Mouse (Mus musculus) fat pad, adult 2 months (tissue): ENCODE measurements around the gene Gm20604.

Experiments
- DNase-seq: peaks from one replicate; pipeline ENCODE4 v3.0.0-alpha.2; 2011; ENCODE audit warnings: low read depth, low spot score; ENCODE audit errors: extremely low read depth

Gene Gm20604

DNA sequence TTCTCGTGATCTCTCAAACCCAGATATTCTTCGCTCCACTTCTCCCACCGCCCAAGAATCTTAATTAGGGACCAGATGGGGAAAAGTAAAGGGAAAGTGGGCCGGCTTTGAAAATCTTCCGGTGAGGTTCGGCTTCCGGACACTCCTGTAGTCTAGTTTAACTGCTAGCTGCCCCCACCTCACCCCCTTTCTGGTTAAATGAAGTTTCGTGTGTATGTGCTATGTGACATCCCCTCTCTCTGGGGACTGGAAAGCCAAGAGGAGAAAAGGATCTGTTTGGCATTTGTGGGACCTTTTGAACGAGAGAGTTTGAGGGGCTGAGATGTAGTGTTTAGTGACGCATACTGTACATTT lies at the start of gene Gm20604:
Gene Gm20604, minus strand, starts transcription at position 270 of the 354 bp plus-strand sequence.
- no peak for DNase-seq

DNA sequence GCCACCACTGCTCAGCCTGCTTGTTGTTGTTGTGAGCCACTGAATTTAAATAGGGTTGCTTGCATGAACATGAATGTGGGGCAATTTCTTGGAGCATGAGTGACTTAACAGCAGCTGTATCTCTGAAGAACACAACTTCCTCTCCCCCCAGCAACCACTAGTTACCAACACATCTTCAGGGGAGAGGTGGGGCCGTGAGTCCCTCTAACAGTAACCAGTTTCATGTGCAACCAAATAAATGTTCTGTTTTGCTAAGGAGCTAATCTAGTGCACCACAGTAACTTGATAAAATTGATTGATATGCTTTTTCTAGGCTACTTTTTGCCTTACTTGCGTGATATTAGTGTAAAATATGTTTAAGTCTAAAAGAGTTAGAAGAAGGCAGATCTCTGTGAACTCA lies 41.1 kb upstream of the Gm20604 start:
- no peak for DNase-seq

DNA sequence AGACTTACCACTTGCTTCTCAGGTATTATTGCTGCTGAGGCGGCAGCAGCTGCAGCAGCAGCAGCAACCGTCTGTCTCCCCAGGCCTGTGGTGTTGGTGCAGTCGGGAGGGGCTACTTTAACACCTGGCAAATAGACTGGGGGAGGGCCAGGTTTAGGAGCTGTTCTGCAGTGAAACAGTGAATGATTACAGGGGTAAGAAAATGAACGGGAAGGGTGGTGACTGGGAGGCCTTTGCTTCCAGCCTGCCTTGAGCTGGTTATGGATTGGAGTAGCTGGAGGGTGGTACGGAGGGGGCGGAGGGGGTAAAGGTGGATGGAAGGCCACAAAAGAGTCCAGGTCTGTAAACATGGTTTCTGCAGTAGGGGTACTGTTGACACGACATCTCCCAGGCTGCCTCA lies 29.5 kb upstream of the Gm20604 start:
- DNase-seq = no peak

DNA sequence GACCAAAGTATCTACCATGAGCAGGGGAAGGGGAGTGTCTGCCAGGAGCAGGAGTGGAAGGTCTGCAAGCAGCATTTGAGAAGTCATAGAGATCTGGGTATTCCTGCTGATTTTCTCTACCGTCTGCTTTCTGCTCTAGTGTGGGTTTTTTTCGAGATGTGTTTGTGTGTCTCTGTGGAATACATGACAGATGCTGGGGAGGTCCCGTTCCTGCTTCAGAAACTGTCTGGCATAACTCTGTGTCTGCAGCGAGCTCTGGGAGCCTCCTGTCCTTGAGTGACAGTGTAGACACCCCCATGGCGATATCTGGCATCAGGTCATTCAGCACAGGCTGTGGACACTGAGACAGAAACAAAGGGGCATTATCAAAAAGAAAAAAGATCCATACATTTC lies 27.1 kb upstream of the Gm20604 start:
- no peak for DNase-seq

DNA sequence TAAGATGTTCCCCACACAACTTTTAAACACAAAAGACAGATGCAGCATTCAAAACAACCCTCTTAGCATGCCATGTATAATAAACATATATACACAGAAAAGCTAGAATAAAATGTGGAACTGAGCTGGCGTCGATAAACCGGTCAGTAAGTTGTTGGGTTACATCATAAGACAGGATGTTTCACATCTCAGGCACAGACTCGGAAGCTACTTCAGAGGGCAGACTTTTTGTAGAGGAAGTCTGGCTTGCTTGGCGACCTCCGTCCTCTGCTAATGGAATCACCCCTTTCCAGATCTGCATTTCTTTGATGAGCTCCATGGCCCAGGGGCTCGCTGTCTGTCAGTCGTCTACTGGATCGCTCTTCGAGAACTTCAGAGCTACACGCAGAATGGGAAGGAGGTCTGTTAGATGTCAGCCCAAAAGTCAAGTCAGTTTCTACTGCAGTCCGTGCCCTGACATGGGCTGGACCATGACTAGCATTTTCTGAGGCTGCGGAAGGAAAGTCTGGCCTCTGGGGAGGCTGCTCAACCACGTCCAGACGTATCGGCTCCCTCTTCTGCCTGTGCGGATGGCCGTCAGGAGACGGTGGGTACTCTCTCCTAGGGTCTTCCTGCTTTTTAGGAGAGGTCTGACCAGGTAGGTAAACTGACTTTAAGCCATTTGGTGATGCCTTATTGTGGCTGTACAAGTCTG lies 26.6 kb upstream of the Gm20604 start:
- DNase-seq = no peak

DNA sequence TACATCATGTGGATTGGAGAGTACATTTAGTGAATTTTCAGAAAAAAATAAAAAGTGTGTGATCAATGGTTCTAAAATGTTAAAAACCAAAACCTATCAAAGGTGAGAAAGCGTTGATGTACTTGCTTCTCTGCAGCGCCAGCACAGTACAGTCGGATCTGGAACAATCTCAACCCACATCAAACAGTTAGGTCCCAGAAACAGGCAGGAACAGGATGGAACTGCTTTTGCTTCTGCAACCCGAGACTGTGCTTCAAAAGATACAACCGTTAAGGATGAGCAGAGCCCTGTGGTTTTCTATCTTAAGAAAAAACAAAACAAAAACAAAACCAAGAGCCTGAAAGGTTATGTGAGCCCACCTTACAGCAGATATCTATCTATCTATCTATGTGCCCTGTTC lies 24.4 kb upstream of the Gm20604 start:
- DNase-seq = no peak

DNA sequence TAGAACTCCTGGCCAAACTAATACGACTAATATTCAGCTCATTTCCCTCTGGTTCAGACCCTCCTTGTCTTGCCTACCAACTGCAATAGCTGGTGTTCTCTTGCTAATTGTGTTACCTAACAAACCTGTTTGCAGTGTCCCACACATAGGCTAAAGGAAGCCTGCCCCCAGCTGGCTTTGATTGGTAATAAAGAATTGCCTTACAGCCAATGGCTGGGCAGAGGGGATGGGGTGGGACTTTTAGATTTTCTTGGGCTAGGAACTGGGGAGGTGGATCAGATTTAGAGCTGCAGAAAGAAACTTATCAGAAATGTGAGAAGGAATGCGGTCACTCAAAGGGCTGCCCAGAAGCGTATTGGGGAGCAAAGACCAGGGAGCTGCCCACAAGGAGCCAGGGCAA lies 21.0 kb upstream of the Gm20604 start:
- no peak for DNase-seq

DNA sequence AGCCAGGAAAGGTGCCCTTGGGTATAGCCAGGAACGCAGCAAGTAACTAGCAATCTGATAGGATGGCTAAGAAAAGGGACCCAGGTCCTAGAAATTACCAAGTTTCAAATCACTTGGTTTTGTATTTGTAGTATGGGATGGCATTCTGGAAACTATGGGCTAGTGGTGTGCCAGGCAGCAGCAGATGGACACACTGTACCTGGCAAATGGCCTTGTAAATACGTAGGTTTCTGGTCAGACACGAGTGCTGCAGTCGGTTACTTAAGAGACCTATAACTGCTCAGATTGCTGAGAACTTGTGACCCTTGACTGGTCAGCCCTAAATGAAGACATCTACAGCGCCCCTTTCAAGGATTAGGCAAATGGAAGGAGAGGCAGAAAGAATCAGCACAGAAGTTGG lies 19.7 kb upstream of the Gm20604 start:
- no peak for DNase-seq

DNA sequence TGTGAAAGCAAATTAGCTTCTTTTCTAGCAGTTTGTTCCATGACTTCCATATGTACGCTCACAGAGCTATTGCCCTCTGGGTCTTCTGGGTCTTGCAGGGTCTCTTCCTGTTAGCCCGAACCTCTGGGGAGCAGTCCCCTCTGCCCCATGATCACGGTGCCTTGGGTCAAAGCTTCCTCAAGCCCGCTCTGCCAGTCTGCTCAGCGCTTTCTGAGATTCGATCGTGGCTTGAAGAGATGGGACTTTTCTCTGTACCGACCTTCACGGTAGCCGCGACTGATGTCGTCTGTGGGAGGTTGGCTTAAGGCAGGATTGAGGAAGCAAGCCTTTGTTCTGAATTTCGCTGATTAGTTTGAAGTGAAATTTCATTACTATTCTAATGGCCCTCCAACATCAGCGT lies 17.6 kb upstream of the Gm20604 start:
- DNase-seq = no peak

DNA sequence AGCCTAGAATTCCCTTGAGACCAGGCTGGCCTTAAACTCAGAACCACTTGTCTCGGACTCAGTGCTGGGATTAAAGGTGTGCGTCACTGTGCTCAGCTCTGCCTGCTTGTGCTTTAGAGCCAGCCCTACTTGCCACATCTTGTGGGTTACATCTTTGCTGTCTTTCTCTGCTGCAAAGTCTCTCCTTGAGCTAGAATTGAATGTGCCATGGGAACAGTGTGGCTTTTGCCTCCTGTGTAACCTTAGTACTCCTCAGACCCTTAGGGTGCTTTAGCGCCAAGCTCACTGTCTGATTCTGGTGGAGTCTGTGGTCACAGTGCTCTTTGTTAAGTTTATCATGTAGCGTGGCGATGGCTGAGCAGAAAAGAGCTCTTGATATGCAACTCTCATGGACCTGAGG lies 14.2 kb upstream of the Gm20604 start:
- no peak for DNase-seq

DNA sequence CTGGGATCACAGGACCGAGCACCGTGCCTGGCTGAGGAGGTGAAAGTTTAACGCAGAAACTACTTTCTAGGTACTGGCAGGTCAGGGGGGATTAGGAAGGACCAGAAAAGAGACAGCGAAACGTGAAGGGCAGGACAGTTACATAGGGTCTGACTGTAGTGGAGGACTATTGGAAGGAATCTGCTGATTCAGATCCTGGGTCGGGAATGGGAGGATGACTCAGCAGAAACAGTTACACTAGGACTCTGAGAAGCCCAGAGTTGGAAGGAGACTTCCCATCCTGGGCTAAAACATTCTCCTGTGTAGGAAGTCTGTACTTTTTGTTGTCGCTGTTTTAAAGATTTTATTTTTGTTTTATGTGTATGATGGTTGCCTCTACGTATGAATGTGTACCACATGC lies 13.1 kb upstream of the Gm20604 start:
- DNase-seq = no peak

DNA sequence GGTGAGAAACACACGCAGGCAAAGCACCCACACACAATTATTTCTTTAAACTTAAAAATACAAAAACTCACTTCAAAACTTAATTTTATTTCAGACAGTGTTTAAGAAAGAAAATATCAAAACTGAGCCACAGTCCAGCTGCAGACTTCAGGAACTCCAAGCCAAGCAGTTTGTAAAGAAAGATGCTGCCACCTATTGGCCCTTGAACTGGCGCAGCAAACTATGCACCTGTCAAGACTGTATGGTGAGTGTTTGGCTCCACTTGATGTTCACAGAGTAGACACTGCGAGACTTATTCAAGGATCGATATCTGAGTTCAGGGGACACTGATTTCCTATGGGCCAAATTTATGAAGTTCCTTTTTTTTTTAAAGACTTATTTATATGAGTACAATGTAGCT lies 10.5 kb upstream of the Gm20604 start:
- no peak for DNase-seq

DNA sequence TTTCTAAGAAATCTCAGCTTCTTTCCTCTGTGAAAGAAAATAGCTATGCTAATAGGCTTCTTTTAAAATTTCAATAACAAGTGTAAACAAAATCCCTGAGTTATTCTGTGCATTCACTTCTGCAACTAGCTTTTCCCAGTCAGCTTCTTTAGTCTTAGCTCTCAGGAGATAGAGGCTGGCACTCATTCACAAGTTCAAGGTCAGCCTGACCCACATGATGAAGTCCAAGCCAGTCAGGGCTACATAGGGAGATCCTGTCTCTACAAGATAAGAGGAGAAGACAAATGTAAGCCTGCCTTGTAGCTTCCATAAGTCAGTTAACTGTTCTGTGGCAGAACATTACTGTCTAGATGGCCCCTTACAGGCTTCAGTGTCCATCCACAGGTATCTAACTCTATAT lies 5.2 kb upstream of the Gm20604 start:
- no peak for DNase-seq

DNA sequence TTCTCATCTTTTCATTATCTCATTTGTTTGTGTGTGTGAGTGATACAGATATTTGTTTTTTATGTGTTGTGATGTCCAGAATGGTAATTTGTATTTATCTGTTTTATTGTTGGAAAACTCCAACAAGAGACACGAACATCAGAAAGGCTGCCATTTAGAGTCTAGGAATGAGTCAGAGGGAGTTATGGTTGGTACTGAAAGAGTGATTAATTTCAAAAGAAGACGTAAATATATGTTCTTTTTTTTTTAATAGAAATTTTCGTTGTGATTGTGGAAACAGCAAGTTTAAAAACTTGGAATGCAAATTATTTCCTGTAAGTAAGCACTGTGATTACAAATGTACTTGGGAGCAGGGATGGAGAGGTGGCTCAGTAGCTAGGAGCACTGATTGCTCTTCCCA lies 3.2 kb upstream of the Gm20604 start:
- no peak for DNase-seq

DNA sequence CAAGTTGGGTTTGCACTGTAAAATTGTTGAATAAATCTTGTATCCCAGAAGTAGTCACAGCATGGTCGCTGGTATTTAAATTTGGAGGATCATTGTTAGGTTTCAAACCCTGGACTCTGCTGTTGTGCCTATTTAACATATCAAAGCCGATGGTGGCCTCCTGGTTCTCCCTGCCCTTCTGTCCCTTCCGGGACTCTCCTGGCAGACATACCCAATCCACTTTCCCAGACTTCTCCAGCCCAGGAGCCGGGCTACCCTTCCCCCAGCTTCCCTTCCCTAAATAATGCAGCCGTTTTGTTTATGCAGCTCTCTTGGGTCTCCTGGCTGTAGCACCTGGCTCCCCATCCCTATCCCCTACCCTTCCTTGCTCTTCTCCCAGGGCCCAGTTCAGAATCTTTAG lies 464 bp upstream of the Gm20604 start:
- no peak for DNase-seq

DNA sequence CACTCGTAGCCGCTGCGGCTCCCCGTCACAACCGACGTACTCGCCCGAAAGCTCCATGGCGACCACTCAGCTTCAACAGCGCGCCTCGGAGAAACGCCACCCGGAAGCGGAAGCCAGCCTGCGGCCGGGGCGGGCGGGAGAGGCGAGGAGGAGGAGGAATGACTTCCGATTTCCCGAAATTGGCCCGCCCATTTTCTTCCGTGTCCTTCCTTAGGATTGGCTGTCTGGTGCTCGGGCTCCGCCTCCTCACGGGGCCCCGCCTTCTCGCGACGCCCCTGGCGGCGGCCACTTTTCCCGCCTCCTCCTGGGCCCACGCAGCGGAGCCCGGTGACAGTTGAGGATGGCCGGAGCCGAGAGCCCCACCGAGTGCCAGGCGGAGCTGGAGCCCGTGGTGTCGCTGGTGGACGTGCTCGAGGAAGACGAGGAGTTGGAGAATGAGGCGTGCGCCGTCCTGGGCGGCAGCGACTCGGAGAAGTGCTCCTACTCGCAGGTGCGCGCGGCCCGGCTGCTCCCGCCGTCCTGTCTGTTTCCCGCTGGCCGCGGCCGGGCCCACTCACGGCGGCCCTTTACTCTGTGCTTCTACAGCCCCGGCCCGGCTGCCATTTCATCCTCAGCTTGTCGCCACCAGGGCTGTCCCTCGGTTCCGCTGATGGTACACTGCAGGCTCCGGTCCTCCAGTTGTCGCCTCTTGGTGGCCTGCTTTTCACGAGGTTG lies 626 bp downstream of the Gm20604 start, which contains the start of the genes Gm28051, Gon7 and Ubr7:
Gene Gm28051, minus strand, starts transcription at position 77 of the 714 bp plus-strand sequence.
Gene Gon7, minus strand, starts transcription at position 115 of the 714 bp plus-strand sequence.
Gene Ubr7, plus strand, starts transcription at position 279 of the 714 bp plus-strand sequence.
- DNase-seq = peak; percentile 75

DNA sequence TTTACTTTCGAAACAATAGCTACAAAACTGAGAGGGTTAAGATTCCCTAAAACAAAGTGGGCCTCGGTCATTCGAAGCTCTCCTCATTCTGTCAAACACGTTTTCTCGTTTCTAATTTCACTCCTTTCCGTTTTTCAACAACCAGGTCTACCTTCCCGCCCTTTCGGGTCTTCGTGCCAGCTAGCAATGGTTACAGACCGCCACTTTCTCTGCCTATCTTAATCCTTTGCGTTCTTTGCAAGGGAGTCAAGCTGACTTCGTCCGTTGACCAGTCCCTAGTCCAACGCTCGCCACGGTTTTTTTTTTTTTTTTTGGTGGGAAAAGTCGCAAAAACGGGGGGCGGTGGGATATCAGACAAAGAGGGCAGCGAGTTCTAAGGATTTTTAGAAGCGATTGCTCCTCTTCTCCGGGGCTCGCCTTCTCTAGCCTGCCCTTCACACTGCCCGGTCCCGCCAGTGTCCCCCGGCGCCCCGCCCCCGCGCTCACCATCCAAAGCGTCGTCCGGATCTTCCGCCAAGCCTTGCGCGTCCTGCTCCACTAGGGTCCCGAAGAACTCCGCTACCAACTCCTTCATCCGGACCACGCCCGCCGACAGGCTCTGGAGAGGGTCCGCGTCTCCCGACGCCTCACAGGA lies 1.3 kb downstream of the Gm20604 start:
- DNase-seq = no peak

DNA sequence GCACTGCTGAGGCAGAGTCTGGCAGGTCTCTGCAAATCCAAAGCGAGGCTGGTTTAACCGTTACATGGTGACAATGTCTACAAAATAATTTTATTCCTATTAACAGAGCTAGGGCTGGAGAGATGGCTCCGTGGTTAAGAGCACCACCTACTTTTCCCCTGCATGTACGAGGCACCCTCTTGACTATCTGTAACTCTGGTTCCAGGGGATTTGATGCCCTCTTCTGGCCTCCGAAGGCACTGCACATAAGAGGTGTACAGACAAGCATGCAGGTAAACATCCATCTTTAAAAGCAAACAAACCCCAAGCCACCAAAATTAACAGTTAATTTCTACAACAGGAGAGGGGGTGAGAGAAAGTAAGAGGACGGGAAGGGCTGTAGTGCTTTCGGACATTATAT lies 2.2 kb downstream of the Gm20604 start:
- DNase-seq = no peak

DNA sequence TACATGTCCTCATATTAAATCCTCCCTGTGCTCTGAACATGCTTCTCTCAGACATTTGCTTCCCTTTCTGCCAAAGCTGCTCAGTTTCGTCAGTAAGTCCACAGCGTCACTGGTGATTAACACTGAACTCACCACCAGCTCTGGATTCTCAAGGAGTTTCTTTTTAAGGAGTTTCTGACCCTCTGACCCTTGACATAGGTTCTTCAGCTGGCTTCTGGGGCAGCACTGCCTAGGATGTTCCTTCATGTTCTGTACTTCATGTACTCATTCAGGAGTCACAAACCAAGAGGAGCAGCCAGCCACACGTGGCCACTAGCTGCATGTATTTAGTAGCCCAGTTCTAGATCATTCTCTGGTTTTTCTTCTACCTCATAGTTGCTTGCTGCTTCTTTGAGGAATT lies 10.2 kb downstream of the Gm20604 start:
- no peak for DNase-seq

DNA sequence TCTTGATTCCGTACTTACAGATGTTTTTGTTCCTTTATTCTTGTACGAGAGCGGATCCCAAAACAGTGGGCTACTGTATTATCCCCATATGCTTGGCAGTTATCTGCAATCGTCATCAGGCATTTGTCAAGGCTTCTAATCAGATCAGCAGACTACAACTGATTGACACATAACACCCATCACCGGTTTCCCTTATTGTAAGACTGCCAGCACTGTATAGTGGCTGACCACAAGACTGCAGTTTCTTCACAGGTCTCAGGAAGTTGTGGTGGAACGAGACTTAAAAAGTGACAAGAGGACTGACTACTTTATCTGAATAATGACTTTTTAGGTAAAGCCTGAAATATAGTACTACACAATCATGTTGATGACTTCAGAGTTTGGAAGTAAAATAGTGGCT lies 13.6 kb downstream of the Gm20604 start:
- DNase-seq = no peak

DNA sequence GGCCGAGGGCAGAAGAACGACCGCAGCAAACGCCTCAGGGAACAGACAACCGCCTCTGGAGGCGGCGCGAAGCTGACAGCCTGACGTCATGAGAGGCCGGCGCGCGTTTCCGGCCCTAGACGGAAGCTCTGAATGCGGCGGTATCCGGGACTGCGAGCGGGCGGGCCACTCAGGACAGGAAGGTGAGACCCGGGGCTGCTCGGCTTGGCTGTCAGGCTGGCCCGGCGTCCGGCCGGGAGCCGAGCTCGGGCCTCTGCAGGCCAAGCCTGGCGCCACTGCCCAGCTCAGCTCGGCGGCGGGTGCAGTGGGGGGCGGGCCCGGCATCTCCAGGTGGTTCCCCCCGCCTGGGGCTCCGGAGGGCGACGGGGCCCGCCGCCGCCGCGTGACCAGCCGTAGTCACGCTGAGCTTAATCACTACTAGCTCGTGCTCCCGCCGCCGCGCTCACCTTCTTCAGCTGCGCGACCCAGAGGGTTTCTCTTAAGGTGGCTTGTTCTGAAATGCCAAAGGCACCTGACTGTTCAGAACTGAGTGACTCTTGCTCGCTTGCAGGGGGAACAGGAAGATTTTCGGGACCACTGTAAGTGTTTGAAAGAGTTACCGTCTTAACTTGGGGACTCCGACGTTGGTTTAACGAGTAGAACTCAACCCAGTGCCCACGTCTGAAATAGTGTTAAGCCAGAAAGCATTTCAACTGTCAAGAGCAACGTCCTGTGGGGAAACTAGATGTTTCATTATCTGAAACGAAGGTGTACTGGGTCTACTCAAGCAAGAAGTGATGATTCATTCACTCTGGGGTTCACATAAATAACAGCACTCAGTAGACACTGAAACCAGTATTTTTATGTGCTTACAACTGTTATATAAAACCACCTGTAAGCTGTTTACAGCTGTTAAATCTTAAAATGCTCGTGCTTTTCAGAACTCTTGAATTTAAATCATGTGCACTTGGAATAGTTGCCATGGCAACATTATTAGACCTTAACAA lies 14.6 kb downstream of the Gm20604 start, which contains the start of the genes Moap1 and Tmem251:
Gene Moap1, minus strand, starts transcription at position 73 of the 986 bp plus-strand sequence.
Gene Tmem251, plus strand, starts transcription at position 174 of the 986 bp plus-strand sequence.
- no peak for DNase-seq
